Mouse (Mus musculus) left cerebral cortex, adult 9 months (tissue): ENCODE results near the gene Asb8.

Experiments used
- DNase-seq, 2 experiments: peaks; one replicate each; pipeline ENCODE4 v3.0.0; 2022; ENCODE audit warnings: low spot score in 2 of 2

Gene Asb8

GRCm38 (mm10) chr15:98116287-98116686 is 49.1 kb downstream of the Asb8 start:
- no peak for DNase-seq

- no peak for DNase-seq
Measured at GRCm38 (mm10) chr15:98115779-98116163, 49.7 kb downstream of the Asb8 start.

- DNase-seq, result no peak
Measured at GRCm38 (mm10) chr15:98114852-98115778, 50.3 kb downstream of the Asb8 start.

GRCm38 (mm10) chr15:98114098-98114851 is 51.1 kb downstream of the Asb8 start:
- no peak for DNase-seq

GRCm38 (mm10) chr15:98111791-98112190 is 53.6 kb downstream of the Asb8 start:
- no peak for DNase-seq

DNA sequence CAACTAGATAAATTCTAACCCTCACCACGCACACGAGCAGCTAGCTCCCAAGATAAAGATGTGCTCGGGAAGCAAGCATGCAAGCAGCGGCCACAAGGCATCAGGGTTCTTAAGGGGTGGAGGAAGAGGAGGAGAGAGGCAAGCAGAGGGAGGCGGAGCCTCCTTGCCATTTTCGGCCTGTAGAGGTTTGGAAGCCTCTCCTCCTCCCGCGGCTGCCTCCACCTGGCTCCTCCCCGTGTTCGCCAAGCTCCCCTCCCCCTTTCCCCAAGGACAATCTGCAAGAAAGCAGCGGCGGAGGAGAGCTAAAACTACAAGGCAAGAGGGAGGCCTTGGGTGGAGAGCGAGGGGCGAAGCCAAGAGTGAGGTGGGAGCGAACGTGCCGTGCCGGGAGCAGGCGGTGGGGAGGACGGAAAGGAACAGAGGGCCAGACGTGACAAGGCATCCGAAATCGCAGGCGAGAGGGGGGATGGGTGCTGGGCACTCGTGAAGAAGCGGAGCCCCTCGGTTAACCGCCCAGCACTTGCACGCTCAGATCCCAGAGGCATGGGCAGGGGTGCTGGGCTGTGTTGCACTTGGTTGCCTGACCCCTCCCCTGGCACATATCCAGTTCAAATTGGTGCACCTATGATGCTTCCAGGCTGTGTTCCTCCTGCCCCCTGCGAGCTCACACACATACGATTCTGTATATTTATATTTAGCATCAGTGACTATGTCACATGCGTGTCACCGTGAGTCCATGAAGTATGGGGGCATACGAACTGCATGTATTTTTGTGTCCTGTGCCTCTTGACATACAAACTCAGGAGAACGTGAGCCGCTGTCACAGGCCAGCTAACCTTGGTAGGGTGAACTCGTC is 56.9 kb downstream of the Asb8 start:
- peak; percentile 81 to 92 for DNase-seq

GRCm38 (mm10) chr15:98107703-98108296 is 57.6 kb downstream of the Asb8 start:
- no peak for DNase-seq

- no peak for DNase-seq
Measured at GRCm38 (mm10) chr15:98107230-98107629, 58.2 kb downstream of the Asb8 start.

DNA sequence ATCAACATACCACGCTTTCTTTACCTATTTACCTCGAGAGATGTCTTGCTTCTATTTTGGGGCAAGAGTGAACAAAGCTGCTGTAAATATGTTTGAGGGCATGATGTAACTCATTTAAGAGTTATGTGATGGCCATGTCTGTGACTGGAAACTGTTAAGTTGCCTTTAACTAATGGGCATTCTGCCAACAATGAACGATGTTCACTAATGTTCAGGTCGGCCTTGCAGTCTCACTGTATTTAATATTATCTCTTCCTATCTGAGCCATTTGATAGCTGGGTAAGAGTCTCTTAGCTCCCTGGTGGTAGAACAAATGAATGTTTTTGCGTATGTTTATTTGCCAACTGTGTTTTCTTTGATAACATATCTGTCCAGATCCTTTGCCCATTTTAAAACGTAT is 58.9 kb downstream of the Asb8 start:
- no peak for DNase-seq

- DNase-seq, result no peak
Measured at GRCm38 (mm10) chr15:98102401-98102800, 63.0 kb downstream of the Asb8 start.

DNA sequence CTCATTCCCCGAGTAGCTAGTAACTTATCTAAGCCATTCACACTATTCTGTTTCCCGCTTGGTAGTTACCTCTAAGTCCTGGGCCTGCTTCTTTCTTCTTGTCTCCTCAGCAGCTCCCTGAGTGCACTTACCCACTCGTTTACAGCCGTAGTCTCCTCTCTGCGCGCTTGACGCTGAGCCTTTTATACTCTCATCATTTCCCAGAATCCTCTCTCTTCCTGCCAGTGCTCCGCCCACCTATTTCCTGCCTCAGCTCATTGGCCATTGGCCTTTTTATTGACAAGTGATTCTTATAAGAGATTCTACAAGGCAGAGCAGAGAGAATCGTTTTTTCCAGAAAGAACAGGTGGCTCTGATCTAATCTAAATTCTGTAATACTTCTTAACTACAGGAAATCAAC is 66.9 kb downstream of the Asb8 start:
- no peak for DNase-seq

DNA sequence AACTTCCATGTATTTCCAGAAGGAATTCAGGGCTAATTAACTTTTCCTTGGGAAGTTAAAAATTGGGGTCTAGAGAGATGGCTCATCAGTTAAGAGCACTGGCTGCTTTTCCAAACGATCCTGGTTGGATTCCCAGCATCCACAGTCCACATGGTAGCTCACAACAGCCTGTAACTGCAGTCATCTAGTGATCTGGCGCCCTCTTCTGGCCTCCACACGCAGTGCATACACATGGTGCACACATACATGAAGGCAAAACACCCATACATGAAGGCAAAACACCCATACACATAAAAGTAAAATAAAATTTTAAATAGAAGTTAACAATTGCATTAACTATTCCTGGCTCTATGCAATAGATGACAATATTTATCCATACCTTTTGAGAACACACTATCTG is 68.5 kb downstream of the Asb8 start:
- DNase-seq, result no peak

- no peak for DNase-seq
Measured at GRCm38 (mm10) chr15:98094905-98095304, 70.5 kb downstream of the Asb8 start.

DNA sequence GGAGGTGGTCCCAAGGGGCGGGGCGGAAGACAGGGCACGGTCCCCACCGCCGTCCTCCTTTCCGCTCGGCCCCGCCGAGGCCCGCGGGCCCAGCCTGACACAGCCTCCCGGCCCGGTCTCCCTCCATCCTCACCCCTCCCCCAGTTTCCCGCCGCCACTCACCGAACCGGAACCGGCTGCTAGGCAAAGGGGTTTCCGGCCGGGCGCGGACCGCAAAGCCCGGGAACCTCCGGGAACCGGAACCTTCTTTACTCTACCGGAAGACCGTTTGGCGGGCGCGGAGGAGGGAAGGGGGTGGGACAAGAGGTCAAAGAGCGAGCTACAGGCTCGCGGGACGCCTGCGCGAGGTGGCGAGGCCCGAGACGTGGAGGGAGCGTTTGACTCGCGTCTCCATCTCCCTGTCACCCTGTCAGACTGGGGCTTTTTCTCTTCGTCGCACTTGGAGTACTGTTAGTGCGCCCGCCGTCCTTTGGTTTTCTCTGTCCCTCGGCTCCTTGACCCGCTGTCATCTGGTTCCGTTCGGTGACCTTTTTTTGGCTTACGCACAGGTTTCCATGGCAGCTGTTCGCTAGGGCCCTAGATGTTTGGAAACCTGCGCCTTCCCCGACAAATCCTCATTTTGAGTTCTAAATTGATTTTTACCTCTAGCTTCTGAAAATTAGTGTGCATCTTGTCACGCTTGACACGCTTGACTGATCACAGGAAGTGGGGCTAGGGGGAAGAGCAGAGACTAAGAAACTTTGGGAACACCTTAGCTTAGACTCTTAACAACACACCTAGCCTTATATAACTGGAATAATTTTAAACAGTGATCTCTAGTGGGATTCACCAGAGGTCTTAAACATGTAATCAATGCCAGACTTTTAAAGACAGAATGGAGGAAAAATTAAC is 72.1 kb downstream of the Asb8 start, which contains the start of gene Senp1:
TSS of gene Senp1 (minus strand) at position 624 of the 891 bp plus-strand sequence.
- peak; percentile 72 to 87 for DNase-seq

DNA sequence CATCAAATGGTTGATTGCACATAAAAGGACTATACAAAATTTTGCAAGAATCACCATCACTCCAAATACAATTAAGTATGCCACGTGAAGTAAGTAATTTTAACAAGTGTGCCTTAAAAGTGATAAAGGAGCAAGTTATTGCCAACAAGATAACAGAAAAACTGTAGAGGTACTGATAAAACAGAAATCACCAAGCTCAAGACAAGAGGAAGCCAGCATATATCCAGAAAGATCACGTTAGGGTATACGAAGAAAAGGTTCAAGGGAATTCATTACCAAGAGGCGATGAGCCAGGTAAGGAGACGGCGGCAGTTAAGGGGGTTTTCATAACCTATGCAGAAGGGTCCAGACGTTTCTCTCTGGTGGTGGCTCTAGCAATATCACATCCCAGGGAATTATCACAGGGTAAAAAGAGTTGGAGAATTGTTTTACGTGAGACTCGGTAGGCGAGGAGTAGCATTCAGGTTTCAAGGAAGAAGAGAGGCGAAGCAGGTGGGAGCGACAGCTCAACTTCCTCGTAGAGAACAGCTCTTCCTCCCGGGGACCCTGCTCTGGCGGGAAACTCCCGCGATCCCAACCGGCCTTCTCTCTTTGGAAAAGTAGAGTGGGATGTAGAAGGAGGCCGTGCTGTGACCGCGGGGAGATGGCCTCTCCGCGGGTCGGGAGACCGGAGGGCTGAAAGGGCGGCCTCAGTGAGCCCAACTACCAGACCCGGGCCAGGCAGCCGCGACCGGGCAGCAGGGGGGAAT is 72.9 kb downstream of the Asb8 start, which contains the start of gene Pfkm:
TSS of gene Pfkm (plus strand) at position 218 of the 749 bp plus-strand sequence.
- DNase-seq, result no peak

- DNase-seq, result no peak
Measured at GRCm38 (mm10) chr15:98091841-98092240, 73.6 kb downstream of the Asb8 start.

GRCm38 (mm10) chr15:98089421-98090183 is 75.8 kb downstream of the Asb8 start:
- DNase-seq, result no peak

- DNase-seq, result no peak
Measured at GRCm38 (mm10) chr15:98088889-98089288, 76.5 kb downstream of the Asb8 start.
